Mouse (Mus musculus): ENCODE measurements around the gene Acer3. TPM values are rescaled to one million over a fixed set of nuclear protein-coding genes. Genes with fewer than 3 reads are reported as not detected.
A peak's percentile ranks its signal among the peaks of the same experiment; 100 is the strongest.

Gene Acer3
- polyA plus RNA-seq, 1 experiment from 2014 or later: 28.3 TPM

- Histone ChIP-seq H3K9me3 (ENCODE audit: control insufficient read depth, low read length) (no peaks in the 10 kb centered on the region), H3K27me3 (ENCODE audit: control insufficient read depth, insufficient read depth, low read length) (no peaks in the 10 kb centered on the region), H3K27ac (ENCODE audit: low read depth, low read length) (no peak overlapping the region), H3K4me3 (ENCODE audit: low read depth, low read length) (no peak overlapping the region), H3K4me1 (ENCODE audit: control insufficient read depth, insufficient read depth, low read length) (peaks cover 3% of the 10 kb centered on the region; the same call in 1 of the 2 replicates), H3K9ac (replicated peaks; ENCODE audit: low read depth, low read length) (no peak overlapping the region), H3K4me2 (ENCODE audit: low read depth, low read length) (no peak overlapping the region), H3K36me3 (ENCODE audit: control insufficient read depth, insufficient read depth, low read length) (no peaks in the 10 kb centered on the region)
- WGBS: 66% methylated on average over 2 of the region's 2 CpGs
- no peak for ATAC-seq (ENCODE audit: low read depth)
These were observed 7.3 kb upstream of the Acer3 start for GRCm38 (mm10) chr7:98328311-98328710.

GRCm38 (mm10) chr7:98326051-98326450 is 5.0 kb upstream of the Acer3 start:
- 85% methylated on average over 7 of the region's 7 CpGs for WGBS
- no peaks in the 10 kb centered on the region for H3K27me3 ChIP-seq (ENCODE audit: control insufficient read depth, insufficient read depth, low read length)
- no peak overlapping the region for H3K27ac ChIP-seq (ENCODE audit: low read depth, low read length)
- no peak overlapping the region for H3K4me2 ChIP-seq (ENCODE audit: low read depth, low read length)
- no peaks in the 10 kb centered on the region for H3K36me3 ChIP-seq (ENCODE audit: control insufficient read depth, insufficient read depth, low read length)
- H3K9me3 ChIP-seq (ENCODE audit: control insufficient read depth, low read length): no peaks in the 10 kb centered on the region
- H3K4me3 ChIP-seq (ENCODE audit: low read depth, low read length): no peak overlapping the region
- no peak for ATAC-seq (ENCODE audit: low read depth)
- peaks cover 4% of the 10 kb centered on the region; the same call in 1 of the 2 replicates for H3K4me1 ChIP-seq (ENCODE audit: control insufficient read depth, insufficient read depth, low read length)
- H3K9ac ChIP-seq (replicated peaks; ENCODE audit: low read depth, low read length): no peak overlapping the region

- no peak for ATAC-seq (ENCODE audit: low read depth)
- Histone ChIP-seq H3K4me1 (ENCODE audit: control insufficient read depth, insufficient read depth, low read length) (peaks cover 4% of the 10 kb centered on the region; the same call in 1 of the 2 replicates), H3K4me3 (ENCODE audit: low read depth, low read length) (no peak overlapping the region), H3K27ac (ENCODE audit: low read depth, low read length) (no peak overlapping the region), H3K9ac (replicated peaks; ENCODE audit: low read depth, low read length) (no peak overlapping the region), H3K4me2 (ENCODE audit: low read depth, low read length) (no peak overlapping the region), H3K9me3 (ENCODE audit: control insufficient read depth, low read length) (no peaks in the 10 kb centered on the region), H3K36me3 (ENCODE audit: control insufficient read depth, insufficient read depth, low read length) (no peaks in the 10 kb centered on the region), H3K27me3 (ENCODE audit: control insufficient read depth, insufficient read depth, low read length) (no peaks in the 10 kb centered on the region)
- WGBS: 68% methylated on average over 1 of the region's 1 CpGs
These were observed 3.2 kb upstream of the Acer3 start for GRCm38 (mm10) chr7:98324228-98324627.

GRCm38 (mm10) chr7:98323288-98324019 is 2.4 kb upstream of the Acer3 start:
- H3K4me1 ChIP-seq (ENCODE audit: control insufficient read depth, insufficient read depth, low read length): peaks cover 4% of the 10 kb centered on the region; the same call in 1 of the 2 replicates
- no peaks in the 10 kb centered on the region for H3K27me3 ChIP-seq (ENCODE audit: control insufficient read depth, insufficient read depth, low read length)
- peak; percentile 91 for ATAC-seq (ENCODE audit: low read depth)
- H3K9me3 ChIP-seq (ENCODE audit: control insufficient read depth, low read length): no peaks in the 10 kb centered on the region
- H3K9ac ChIP-seq (replicated peaks; ENCODE audit: low read depth, low read length): no peak overlapping the region
- no peak overlapping the region for H3K4me2 ChIP-seq (ENCODE audit: low read depth, low read length)
- 27% methylated on average over 5 of the region's 5 CpGs for WGBS
- H3K27ac ChIP-seq (ENCODE audit: low read depth, low read length): 0 out of 2 replicates have a peak overlapping the region, but pooled peaks have one; percentile 16
- no peak overlapping the region for H3K4me3 ChIP-seq (ENCODE audit: low read depth, low read length)
- no peaks in the 10 kb centered on the region for H3K36me3 ChIP-seq (ENCODE audit: control insufficient read depth, insufficient read depth, low read length)

GRCm38 (mm10) chr7:98322415-98322814 is 1.4 kb upstream of the Acer3 start:
- H3K9ac ChIP-seq (replicated peaks; ENCODE audit: low read depth, low read length): no peak overlapping the region
- peaks cover 4% of the 10 kb centered on the region; the same call in 1 of the 2 replicates for H3K4me1 ChIP-seq (ENCODE audit: control insufficient read depth, insufficient read depth, low read length)
- H3K27me3 ChIP-seq (ENCODE audit: control insufficient read depth, insufficient read depth, low read length): no peaks in the 10 kb centered on the region
- H3K9me3 ChIP-seq (ENCODE audit: control insufficient read depth, low read length): no peaks in the 10 kb centered on the region
- WGBS: 83% methylated on average over 3 of the region's 3 CpGs
- H3K4me2 ChIP-seq (ENCODE audit: low read depth, low read length): no peak overlapping the region
- no peaks in the 10 kb centered on the region for H3K36me3 ChIP-seq (ENCODE audit: control insufficient read depth, insufficient read depth, low read length)
- no peak overlapping the region for H3K27ac ChIP-seq (ENCODE audit: low read depth, low read length)
- no peak for ATAC-seq (ENCODE audit: low read depth)
- no peak overlapping the region for H3K4me3 ChIP-seq (ENCODE audit: low read depth, low read length)

DNA sequence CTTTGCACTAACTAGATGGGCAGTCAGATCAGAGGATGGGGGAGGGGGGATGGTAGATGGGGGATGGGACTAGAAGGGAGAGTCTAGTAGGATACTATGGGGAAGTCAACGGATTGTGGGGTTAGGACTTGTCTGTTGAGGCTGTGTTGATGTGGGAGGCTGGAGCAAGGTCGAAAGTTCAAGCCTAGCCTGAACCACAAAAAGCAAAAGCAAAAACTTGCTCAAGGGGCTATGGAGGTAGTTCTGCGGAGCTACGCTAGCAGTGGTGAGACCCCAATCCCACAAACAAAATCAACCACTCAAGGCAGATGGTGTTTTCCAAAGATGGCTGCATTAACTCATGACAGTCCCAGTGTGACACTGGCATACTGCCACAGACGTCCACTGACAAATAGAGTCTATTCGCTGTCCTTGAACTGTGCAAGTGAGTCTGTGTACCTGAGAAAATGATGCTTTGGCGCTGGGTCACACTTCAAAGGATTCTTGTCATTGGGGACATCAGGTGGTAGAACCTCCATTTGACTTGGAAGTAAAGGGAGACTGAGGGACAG is 927 bp downstream of the Acer3 start:
- no peak for ATAC-seq (ENCODE audit: low read depth)
- Histone ChIP-seq H3K4me3 (ENCODE audit: low read depth, low read length) (no peak overlapping the region), H3K27ac (ENCODE audit: low read depth, low read length) (no peak overlapping the region), H3K4me1 (ENCODE audit: control insufficient read depth, insufficient read depth, low read length) (peaks cover 4% of the 10 kb centered on the region; the same call in 1 of the 2 replicates), H3K9me3 (ENCODE audit: control insufficient read depth, low read length) (no peaks in the 10 kb centered on the region), H3K36me3 (ENCODE audit: control insufficient read depth, insufficient read depth, low read length) (no peaks in the 10 kb centered on the region), H3K27me3 (ENCODE audit: control insufficient read depth, insufficient read depth, low read length) (no peaks in the 10 kb centered on the region), H3K9ac (replicated peaks; ENCODE audit: low read depth, low read length) (no peak overlapping the region), H3K4me2 (ENCODE audit: low read depth, low read length) (no peak overlapping the region)
- 82% methylated on average over 7 of the region's 7 CpGs for WGBS

DNA sequence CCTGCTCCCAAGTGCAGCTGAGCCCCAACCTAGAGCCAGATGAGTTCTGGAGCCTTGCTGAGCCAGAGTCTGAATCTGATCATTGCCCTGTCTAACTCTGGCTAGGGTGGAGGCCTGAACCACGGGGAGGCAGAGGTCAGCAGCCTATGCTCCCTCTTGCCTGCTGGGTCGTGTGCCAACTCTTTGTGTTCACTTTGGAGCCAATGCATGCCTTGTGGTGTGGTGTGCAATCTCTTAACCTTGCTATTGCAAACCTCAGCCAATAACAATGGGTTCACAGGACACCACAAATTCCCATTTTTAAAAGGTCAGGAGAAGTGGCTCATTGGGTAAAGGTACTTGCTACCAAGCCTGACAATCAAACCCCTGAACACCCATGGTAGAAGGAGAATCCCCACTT is 4.4 kb downstream of the Acer3 start:
- Histone ChIP-seq H3K4me3 (ENCODE audit: low read depth, low read length) (no peak overlapping the region), H3K36me3 (ENCODE audit: control insufficient read depth, insufficient read depth, low read length) (no peaks in the 10 kb centered on the region), H3K4me1 (ENCODE audit: control insufficient read depth, insufficient read depth, low read length) (no peaks in the 10 kb centered on the region), H3K4me2 (ENCODE audit: low read depth, low read length) (no peak overlapping the region), H3K27me3 (ENCODE audit: control insufficient read depth, insufficient read depth, low read length) (no peaks in the 10 kb centered on the region), H3K9me3 (ENCODE audit: control insufficient read depth, low read length) (no peaks in the 10 kb centered on the region), H3K9ac (replicated peaks; ENCODE audit: low read depth, low read length) (no peak overlapping the region), H3K27ac (ENCODE audit: low read depth, low read length) (no peak overlapping the region)
- ATAC-seq (ENCODE audit: low read depth): no peak
- WGBS: 43% methylated on average over 2 of the region's 2 CpGs

DNA sequence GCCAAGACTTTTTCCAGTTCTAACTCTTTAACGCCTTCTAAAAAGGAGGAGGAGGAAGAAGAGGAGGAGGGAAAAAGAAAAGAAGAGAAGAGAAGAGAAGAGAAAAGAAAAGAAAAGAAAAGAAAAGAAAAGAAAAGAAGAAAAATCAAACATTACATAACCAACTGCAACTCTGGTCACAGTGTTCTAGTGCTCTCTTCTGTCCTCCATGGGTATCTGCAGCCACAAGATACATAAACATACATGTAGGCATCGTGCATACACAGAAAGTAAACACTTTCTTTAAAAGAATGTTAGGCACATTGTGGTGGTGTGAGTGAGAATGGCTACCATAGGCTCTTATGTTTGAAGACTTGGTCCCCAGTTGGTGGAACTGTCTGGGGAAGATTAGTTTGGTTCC is 5.9 kb downstream of the Acer3 start:
- no peaks in the 10 kb centered on the region for H3K4me1 ChIP-seq (ENCODE audit: control insufficient read depth, insufficient read depth, low read length)
- H3K4me2 ChIP-seq (ENCODE audit: low read depth, low read length): no peak overlapping the region
- no peak overlapping the region for H3K27ac ChIP-seq (ENCODE audit: low read depth, low read length)
- H3K4me3 ChIP-seq (ENCODE audit: low read depth, low read length): no peak overlapping the region
- no peaks in the 10 kb centered on the region for H3K27me3 ChIP-seq (ENCODE audit: control insufficient read depth, insufficient read depth, low read length)
- no peaks in the 10 kb centered on the region for H3K36me3 ChIP-seq (ENCODE audit: control insufficient read depth, insufficient read depth, low read length)
- H3K9ac ChIP-seq (replicated peaks; ENCODE audit: low read depth, low read length): no peak overlapping the region
- WGBS: 86% methylated on average over 2 of the region's 2 CpGs
- ATAC-seq (ENCODE audit: low read depth): no peak
- no peaks in the 10 kb centered on the region for H3K9me3 ChIP-seq (ENCODE audit: control insufficient read depth, low read length)

GRCm38 (mm10) chr7:98312185-98312920 is 8.7 kb downstream of the Acer3 start:
- H3K9ac ChIP-seq (replicated peaks; ENCODE audit: low read depth, low read length): no peak overlapping the region

More at GRCm38 (mm10) chr7:98312185-98312920, 8.7 kb downstream of the Acer3 start:
- H3K4me2 ChIP-seq (ENCODE audit: low read depth, low read length): no peak overlapping the region
- H3K27me3 ChIP-seq (ENCODE audit: control insufficient read depth, insufficient read depth, low read length): no peaks in the 10 kb centered on the region
- H3K4me3 ChIP-seq (ENCODE audit: low read depth, low read length): no peak overlapping the region
- no peaks in the 10 kb centered on the region for H3K9me3 ChIP-seq (ENCODE audit: control insufficient read depth, low read length)
- peaks cover 8% of the 10 kb centered on the region; the same call in 1 of the 2 replicates for H3K4me1 ChIP-seq (ENCODE audit: control insufficient read depth, insufficient read depth, low read length)
- WGBS: 76% methylated on average over 4 of the region's 4 CpGs
- H3K36me3 ChIP-seq (ENCODE audit: control insufficient read depth, insufficient read depth, low read length): no peaks in the 10 kb centered on the region
- no peak overlapping the region for H3K27ac ChIP-seq (ENCODE audit: low read depth, low read length)
- ATAC-seq (ENCODE audit: low read depth): no peak

Data from neural tube, embryonic 14.5 days (tissue).